Mouse (Mus musculus): ENCODE measurements around the gene Arpp21.

Gene Arpp21

DNA sequence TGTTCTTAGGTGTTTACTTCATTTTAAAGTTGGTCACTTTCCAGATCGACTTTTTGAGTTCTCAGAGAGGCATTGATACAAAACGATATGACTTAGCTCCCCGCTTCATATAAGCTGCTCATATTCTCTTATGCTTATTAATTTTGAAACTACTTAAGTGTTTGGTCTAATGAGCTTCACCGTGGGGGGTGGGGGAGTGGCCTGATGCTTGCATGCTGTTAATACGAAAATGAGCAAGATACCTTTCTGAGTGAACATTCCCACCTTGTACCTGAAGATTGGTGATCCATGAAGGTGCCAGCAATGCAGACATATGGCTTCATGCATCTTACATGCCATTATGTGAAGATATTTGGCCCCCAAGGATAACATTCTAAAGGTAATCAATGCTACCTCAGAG is 4.4 kb downstream of the Arpp21 start:
- DNase-seq (ENCODE audit: low spot score in 2 of 2), result no peak

DNA sequence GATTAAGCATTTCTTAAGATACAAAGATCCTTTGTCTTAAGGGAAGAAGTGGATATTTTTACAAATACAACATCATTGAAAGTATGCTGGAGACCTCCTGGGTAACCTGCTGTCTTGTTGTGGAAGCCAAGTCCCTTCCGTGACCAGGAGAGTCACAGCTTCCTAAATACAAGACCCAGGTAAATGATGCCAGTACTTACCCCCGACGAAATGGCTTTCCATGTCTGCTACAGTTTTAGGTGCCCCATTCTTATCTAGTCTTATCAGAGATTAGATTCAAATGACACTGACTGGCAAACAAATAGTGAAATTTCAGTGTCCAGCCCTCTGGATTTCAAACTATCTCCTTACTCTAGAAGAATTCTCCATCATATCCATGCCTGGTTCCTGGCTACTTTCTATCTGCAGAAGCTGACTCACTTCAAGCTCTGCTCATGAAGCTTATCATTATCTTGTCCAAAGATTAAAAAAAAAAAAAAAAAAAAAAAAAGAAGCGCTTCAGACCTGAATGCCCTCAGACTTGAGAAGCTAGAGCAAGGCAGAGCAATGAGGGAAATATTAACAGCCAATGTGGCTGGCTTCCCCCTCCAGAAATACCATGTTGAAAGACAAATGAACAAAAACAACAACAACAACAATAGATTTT is 4.9 kb downstream of the Arpp21 start:
- DNase-seq (ENCODE audit: low spot score in 2 of 2), result no peak

DNA sequence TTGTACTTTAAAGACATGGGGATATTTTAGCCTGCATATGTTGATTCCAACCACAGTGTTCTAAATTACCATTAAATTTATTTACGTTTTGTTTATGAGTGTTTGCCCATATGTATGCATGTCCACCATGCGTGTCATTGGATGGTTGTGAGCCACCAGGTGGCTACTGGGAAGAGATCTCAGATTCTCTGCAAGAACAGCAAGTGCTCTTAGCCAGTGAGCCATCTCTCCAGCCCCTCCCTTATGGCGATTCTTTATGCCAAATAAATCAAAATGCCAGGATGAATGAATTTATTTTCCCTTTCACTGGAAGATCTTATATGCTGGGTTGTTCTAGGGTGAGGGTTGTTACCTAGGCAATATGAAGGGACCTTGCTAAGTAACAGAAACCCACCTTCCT is 7.3 kb downstream of the Arpp21 start:
- no peak for DNase-seq (ENCODE audit: low spot score in 2 of 2)

DNA sequence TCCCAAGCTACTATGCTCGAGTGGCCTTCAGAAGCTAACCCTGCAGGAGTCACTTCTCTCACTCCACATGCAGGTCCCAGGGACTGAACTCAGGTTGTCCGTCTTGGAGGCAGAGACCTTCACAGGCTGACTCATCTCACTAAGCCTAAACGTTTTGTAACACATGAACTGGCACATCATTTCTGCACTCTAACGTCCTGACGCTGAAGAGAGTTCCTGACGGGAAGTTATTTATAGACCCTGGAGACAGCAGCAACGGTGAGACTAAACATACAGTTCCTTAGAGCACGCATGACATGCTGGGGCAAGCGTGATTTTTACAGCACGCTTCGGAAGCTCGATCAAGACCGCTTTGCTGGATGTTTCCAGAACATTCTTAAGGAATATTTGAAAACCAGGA is 8.6 kb downstream of the Arpp21 start:
- no peak for DNase-seq (ENCODE audit: low spot score in 2 of 2)

DNA sequence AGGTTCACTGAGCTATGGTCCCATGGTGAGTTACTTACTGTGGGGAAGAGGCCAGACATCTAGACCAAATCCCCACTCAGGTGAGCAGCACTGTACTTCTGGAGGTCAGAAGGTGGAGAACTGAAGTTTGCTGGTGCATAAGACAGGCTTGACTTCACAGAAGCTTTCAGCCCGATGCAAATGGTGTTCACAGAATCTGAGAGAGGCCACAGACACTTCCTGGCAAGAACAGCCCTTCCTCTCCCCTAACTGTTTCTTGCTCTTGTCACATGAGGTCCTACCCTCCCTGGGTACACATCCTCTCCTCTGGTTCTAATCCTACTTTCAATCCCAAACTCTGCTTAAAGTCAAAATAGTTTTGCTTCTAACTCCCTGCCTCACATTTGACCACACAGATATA is 9.2 kb downstream of the Arpp21 start:
- DNase-seq (ENCODE audit: low spot score in 2 of 2), result no peak

DNA sequence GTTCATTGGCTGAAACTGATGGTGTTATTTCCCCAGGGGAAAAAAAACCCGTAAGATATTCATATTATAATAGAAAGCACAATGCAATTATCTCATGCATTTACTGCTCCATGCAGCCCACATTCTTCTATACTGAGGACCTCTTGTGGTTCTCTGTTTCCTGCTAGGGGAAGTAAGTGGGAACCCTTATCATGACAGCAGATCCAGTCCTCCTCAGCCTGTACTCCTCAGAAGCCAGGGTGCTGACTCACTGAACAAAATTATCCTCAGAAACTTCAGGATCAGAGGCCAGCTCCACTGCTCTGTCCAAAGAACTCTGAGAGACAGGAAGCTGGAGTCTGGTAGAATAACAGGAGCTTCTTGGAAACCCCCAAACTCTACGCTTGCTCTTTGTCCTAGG is 10.7 kb downstream of the Arpp21 start:
- DNase-seq (ENCODE audit: low spot score in 2 of 2), result no peak

DNA sequence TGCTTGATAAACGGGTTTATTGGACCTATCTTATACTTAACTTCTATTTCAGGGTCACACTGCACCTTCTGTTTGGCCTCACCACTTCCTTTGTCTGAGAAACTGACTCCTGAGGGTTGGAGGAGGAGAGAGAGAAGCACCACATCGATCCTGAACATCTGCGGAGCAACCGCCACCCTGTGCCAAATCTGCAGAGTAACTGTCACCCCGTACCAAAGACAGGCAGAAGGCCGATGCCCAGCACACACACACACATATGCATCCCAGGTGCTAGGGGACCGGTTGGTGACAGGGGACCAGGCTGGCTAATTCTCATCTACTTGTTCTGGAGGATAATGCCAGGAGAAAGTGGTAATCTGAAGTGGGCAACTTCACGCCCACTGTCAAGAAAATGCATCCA is 16.4 kb downstream of the Arpp21 start:
- DNase-seq (ENCODE audit: low spot score in 2 of 2), result no peak

DNA sequence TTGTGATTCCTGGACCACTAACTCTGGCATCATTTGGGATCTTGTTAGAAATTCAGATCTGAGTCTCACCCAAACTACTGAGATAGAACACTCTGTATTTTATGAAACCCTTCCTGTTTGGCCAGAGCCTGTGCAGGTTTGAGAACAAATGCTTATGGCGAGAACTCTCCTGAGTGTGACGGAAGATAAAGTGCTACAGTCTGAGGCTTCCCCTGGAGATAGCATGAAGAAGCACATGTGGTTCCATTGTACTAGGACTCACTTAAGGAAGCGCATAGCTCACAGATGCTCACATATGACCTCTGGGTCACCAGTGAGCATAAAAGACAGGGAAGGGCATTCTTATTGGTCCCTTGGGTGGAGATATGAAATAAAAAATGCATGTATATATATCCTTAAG is 17.5 kb downstream of the Arpp21 start:
- no peak for DNase-seq (ENCODE audit: low spot score in 2 of 2)

DNA sequence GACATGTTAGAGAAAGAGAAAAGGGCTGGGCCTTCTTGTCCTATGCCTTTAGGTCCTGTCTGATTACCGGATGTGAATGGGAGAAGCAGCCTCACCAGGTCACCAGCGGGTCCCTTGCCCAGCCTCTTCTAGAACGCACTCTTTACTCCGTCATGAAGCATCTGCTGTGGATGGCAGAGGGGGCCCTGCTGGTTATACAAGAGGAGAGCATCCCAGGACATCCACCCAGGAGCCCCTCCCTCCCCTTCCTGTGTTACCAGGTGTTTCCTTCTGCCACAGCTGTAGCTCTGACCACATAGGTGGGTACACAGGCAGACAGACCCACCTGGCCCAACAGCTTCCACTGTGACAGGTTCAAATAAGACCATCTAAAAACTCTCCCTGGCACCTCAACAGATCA is 18.6 kb downstream of the Arpp21 start:
- DNase-seq (ENCODE audit: low spot score in 2 of 2), result no peak

DNA sequence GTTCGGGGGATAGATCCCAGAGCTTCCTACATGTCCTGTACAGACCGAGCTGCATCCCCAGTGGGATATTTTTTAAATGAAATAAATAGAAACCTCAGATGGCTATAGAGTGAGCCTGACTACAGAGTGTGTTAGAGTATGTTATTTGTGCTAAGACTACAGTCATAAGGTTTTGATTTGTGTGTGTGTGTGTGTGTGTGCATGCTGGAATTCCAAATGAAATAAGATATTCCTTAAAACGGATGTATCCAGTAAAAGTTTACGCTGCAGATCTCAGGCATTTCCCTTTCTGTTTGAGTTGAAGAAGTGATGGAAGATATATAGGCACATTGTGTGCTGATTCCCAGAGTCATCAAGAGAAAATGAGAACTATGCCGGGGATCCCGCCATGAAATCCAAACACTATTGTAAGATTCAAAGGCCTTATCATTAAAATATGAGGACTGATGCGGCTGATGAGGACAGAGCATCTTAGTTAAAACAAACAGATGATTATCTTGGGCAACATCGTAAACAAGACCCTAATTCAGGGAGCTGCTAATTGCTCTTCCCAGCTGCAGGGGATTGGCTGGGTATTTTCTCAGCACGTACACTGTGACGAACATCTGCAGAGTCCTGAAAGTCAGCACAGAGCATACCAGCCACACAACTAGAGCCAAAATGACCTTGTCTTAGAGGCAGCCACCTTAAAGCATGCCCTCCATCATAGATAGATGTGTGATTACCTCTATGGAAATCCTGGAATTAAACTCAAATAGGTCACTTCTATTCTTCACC is 20.5 kb downstream of the Arpp21 start:
- no peak for DNase-seq (ENCODE audit: low spot score in 2 of 2)

DNA sequence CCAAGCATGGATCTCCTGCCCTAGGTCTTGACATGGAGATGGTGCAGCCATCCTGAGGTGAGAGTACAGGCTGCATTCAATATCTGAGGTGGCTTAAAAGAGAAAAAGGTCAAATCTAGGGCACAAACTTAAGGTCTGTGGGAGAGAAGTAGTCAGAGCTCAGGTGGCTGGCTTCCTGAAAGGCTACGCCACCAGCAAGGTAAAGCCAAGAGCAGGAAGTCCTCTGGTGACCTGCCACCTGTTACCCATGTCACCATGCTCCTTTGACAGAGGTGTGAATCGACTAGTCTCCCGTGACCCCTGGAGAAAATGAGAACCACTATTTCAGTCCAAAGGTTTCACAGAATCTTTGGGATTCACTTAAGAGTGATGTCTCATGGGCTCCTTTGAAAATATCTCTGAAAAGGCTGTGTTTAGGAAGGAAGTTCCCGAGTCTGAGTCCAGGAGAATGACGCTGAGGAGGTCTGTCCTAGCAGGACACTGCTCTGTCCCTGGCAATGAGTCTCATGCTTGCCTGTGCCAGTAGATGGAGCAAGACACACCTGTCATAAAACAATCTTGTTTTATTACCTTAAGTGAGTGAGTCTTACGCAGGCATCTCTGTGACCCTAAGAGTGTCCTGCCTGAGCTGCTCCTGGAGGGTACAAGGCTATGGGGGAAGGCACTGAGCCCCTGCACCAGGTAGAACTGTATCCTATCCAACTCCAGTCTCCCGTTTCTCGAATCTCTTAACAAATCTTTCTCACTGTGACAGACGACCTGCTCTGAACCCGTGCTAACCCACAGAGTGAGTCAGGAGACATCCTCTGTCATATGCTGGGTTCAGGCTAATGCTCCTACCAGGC is 22.1 kb downstream of the Arpp21 start:
- DNase-seq (ENCODE audit: low spot score in 2 of 2), result no peak

DNA sequence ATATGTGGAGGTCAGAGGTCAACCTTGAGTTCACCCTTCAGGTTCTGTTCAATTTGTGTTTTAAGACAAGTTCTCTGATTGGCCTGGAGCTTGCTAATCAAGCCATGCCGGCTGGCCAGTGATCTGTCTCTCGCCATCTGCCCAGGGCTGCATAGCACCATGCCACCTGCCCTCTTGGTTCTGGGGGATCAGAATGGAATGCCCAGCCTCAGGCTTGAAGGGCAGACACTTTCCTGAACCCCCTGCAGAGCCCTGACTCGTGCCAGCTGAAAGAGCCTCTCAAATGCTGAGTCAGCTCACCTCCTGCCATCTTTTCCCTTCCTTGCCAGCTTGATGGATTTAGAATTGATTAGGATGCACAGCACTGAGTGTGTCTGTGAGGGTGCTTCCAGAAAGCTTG is 25.9 kb downstream of the Arpp21 start:
- no peak for DNase-seq (ENCODE audit: low spot score in 2 of 2)

DNA sequence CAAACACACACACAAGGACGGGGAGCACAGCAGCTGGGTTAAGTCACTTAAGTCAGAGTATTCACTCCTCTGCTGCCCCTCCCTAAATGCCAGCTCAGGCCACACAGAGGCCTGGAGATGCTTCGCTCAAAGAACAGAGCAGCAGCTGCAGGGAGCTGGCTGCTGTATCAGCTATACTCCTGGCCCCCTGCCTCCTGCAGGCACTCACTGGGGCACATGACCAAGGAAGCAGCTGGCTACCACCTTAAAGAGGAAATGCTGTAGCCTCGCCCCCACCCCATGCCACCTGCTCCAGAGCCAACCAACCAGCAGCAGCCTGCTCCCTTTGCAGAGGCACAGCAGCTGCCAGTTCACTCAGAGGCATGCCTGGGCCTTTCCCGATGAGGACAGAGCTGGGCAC is 28.0 kb downstream of the Arpp21 start:
- DNase-seq (ENCODE audit: low spot score in 2 of 2), result peak; percentile 21 to 44

DNA sequence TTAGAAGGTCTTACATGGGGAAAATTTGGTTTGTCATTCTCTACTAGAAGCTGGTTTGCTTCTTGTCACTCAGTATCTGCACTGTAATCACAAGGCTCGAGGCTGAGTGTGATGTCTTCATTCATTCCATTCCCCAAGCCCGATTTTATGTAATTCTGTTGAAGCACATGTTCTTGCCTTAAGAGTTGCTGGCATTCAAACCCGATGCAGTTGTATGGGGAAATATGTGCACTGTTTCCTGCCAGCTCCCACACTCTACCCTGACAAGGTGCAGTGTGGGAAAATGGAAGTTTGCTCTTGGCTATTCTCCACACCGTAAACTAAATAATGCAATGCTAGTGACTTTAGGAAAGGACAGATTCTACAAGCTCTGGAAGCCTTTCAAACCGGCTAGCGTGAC is 37.4 kb downstream of the Arpp21 start:
- no peak for DNase-seq (ENCODE audit: low spot score in 2 of 2)

DNA sequence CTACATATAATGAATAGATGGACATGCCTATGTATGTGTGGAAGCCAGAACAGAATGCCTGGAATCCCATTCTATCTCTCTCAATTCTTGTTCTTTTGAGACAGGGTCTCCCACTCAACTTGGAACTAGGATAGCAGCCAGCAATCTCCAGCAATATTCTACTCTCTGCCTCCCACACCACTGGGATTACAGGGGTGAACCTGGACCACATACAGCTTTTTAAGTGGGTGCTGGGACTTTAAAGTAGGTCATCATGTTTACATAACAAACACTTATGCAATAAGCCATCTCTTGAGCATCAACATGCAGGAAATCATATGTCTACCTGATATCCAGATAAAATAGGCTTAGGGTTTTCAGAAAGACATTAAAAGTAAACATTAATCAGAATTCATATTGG is 41.7 kb downstream of the Arpp21 start:
- DNase-seq (ENCODE audit: low spot score in 2 of 2), result no peak

DNA sequence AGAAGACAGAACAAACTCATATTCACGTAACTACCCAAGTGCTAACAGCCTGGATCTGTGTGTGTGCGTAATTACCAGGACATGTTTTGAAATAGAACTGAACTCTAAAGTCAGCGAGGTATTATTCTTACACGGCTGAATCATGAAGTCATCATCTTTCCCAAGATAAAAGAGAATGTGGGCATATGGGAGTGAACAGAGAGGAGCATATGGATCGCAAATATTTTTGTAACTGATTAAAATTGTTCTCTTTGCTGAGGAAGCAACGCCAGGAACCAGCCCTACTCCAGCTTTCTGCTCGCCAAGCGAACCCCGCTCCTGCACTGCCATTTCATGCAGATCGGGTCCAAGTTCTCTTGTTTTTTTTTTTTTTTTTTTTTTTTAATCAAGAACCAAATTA is 46.3 kb downstream of the Arpp21 start:
- no peak for DNase-seq (ENCODE audit: low spot score in 2 of 2)

DNA sequence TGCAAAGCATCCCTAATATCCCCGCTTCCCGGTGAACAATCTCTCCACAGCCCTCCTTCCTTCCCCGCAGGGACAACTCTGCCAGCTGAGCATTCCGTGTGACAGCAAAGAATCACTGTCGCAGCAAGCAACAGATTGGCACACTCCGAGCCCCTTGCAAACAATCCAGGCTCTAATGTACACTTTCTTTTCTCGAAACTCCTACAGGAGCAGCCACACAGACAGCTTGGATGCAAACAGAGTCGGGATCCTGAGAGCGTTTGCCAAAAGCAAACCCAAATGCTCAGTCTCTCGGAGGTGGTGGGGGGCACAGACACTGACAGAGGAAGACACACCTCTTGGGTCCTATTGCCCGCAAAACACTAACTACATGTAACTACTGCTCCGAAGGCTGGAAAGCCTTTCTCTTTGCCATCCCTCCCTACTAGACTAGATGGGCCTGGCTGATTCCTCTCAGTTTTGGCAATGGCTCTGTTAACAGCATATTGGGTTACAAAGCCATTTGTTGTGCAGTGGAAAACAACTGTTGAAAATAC is 47.3 kb downstream of the Arpp21 start:
- no peak for DNase-seq (ENCODE audit: low spot score in 2 of 2)

DNA sequence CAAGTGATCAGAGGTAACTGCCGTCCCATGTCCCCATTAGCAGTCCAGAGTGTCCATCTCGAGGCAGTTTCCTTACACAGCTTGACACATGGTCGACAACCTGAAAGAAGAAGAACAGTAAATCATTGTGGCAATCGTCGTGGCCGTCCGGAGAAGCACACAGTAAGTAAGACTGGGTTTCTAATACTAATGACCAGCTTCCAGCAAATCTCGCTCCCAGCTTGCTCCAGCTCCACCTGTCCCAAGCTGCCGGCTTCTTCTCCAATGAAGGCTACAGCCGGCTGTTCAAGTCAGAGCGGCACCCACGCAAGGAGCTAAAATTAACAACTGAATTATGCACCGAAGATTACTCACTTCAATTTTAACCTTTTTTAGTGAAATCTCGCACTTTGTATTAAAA is 48.1 kb downstream of the Arpp21 start:
- no peak for DNase-seq (ENCODE audit: low spot score in 2 of 2)

DNA sequence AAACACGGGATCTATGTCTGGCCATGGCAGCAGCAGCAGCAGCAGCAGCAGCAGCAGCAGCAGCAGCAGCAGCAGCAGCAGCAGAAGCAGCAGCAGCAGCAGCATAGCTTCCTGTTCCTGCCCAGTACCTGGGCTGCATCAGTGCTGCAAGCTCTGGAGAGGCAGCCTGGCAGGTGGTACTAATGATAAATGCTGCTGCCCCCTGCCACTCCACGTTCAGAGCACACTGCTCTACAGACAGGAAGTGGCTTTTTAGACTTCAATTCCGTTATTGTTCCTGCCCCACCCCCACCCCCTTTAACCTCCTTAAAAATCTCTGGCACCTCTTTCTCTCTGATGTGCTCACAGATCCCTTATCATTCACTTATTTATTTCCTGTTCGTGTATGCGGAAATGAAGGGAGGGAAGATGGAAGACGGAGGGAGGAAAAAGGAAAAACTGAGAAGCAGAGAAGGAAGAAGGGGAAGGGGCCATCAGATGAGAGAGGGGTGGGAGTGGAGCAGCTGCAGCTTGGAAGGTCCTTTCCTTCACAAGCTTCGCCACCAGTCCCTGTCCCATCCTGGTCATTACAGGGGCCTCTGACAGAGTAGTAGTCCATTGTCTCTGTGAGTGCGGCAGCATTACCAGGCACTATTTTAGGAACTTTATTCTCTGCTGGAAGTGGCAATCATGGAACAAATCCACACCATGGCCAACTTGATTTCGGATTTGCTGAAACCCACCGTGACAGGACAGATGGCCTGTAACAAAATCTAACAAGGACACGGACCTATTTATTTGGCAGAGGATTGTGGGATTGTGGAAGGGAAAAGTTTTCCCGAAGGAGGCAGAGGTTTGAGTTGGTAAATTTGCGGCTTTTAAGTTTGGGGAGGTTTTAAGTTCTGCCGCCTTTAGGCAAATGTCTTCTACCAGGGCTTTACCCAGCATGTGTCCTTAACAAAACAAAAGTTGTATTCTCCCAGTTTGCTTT is 49.1 kb downstream of the Arpp21 start:
- no peak for DNase-seq (ENCODE audit: low spot score in 2 of 2)

DNA sequence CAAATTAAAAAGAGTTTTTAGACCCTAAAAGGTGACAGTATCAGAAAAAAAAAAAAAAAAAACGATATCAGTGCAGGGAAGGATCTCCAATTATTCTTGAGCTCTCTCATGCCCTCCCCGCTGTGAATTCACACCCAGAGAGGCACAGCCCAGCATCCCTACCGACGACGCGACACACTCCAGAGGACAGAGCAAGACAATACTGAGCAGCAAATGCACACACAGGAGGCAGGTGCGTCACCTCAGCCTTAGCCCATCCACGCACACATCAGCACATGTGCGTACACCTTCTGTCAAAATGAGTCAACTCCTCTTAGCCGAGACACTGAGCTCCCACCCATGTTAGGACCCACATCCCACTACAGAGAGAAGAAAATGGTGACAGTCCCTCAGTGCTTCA is 50.0 kb downstream of the Arpp21 start:
- DNase-seq (ENCODE audit: low spot score in 2 of 2), result no peak

DNA sequence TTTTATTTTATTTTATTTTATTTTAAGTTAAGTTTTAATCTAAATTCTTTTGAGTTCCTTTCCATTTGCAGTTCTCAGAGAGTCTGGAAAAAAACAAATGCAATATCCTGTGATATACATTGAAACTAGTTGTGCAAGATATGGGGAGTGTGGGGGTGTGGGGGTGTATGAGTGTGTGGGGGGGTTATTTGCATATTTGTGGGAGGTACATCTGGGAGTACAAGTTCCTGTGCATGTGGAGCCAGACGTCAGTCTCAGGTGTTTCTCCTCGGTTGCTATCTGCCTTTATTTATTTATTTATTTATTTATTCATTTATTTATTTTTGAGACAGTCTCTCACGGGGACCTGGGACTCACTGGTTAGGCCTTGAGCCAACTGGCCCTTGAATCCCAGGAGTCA is 53.0 kb downstream of the Arpp21 start:
- no peak for DNase-seq (ENCODE audit: low spot score in 2 of 2)

Measured in spleen, postnatal 14 days (tissue).